Mouse (Mus musculus) liver, embryonic 16.5 days (tissue): ENCODE data around the gene Nlrp4a. TPM values are rescaled to one million over a fixed set of nuclear protein-coding genes. Genes with fewer than 3 reads are reported as not detected.
"Not testable (repeated sequence)": the region's sequence is repeated elsewhere in the genome, so short reads cannot be mapped to it uniquely, and the experiment has no call there.

Experiments
- ATAC-seq: fragments of 200-750 bp; cut with Nextera tagmentation; 2 replicates; pipeline ENCODE4 v1.8.0; 2017; ENCODE audit warnings: low read depth, mild to moderate bottlenecking, moderate number of reproducible peaks, moderate library complexity
- H3K27ac ChIP-seq: fragments of 300-500 bp; sonication (generic); 2 replicates; pipeline ENCODE4 v1.5.1; 2014; ENCODE audit warnings: mild to moderate bottlenecking, low read length
- H3K27me3 ChIP-seq: fragments of 300-500 bp; sonication (generic); 2 replicates; pipeline ENCODE4 v1.6.1; 2014; ENCODE audit warnings: low read depth, low read length, mixed read lengths; ENCODE audit not compliant: control insufficient read depth, insufficient read depth
- H3K36me3 ChIP-seq: fragments of 300-500 bp; sonication (generic); 2 replicates; pipeline ENCODE4 v1.6.1; 2014; ENCODE audit warnings: mild to moderate bottlenecking; ENCODE audit not compliant: control insufficient read depth, insufficient read depth
- H3K4me1 ChIP-seq: fragments of 300-500 bp; sonication (generic); 2 replicates; pipeline ENCODE4 v1.6.1; 2014; ENCODE audit warnings: low read depth, low read length, mixed read lengths; ENCODE audit not compliant: control insufficient read depth
- H3K4me2 ChIP-seq: fragments of 300-500 bp; sonication (generic); 2 replicates; pipeline ENCODE4 v1.6.1; 2014; ENCODE audit warnings: low read depth, low read length, mixed read lengths
- H3K4me3 ChIP-seq: fragments of 300-500 bp; sonication (generic); 2 replicates; pipeline ENCODE4 v1.5.1; 2014; ENCODE audit warnings: low read depth, mild to moderate bottlenecking, low read length
- H3K9ac ChIP-seq: fragments of 300-500 bp; sonication (generic); 2 replicates; pipeline ENCODE4 v1.6.1; 2014; ENCODE audit warnings: low read depth, low read length
- H3K9me3 ChIP-seq: fragments of 300-500 bp; sonication (generic); replicated peaks from 2 replicates; pipeline ENCODE4 v1.6.1; 2016; ENCODE audit warnings: low read length; ENCODE audit not compliant: control insufficient read depth
- WGBS: fragments of 180-500 bp; shearing (Covaris S2); extraction: QIAGEN DNeasy Blood & Tissue Kit; methylation state at CpG from one replicate; pipeline ENCODE4 v1.1.7; 2014; ENCODE audit not compliant: insufficient replicate concordance; 5-methylcytosine and 5-hydroxymethylcytosine counted together
- polyA plus RNA-seq: library from polyadenylated mRNA; unstranded; fragments of >200 nt; fragmentation: Nextera tagmentation; extraction: Ambion mirVana; gene quantifications from 2 replicates; pipeline ENCODE4 v1.2.1, GENCODE M21; 2015

Gene Nlrp4a
- not detected in 2 replicates for polyA plus RNA-seq

GRCm38 (mm10) chr7:26434813-26435212 is at the start of gene Nlrp4a:
Nlrp4a (plus strand) TSS chr7:26435113.
- no peaks in the 10 kb centered on the region for H3K9me3 ChIP-seq
- WGBS = 62% methylated on average over 5 of the region's 5 CpGs

DNA sequence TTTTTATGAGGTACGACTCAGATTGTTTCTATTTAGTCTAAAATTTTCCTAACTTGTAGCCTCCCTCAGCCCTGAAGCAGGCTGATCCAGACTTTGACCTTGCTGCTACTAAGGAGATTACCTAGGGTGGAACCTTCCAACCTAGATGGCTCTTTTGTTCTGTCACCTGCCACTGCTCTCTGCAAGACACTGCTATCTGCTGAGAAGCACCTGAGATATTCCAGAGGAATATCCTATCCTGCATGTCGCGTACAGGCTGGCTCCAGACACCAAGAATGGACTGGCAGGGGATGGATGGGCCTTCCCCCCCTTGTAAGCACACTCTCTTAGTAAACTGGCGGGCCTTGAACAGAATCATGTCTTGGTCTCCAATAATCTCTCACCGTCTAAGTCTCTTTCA is 48.2 kb upstream of the Nlrp4a start:
- ATAC-seq, H3K36me3 ChIP-seq, H3K4me2 ChIP-seq, H3K9ac ChIP-seq, H3K4me3 ChIP-seq, H3K27me3 ChIP-seq, H3K4me1 ChIP-seq, H3K27ac ChIP-seq, H3K9me3 ChIP-seq: not testable (repeated sequence)
- 56% methylated on average over 5 of the region's 5 CpGs for WGBS

More at GRCm38 (mm10) chr7:26434813-26435212, at the start of gene Nlrp4a:
- no peak for ATAC-seq
- Histone ChIP-seq H3K27ac (no peak within 1 kb of the TSS), H3K27me3 (no peaks in the 10 kb centered on the region), H3K9ac (no peak within 1 kb of the TSS), H3K4me3 (no peak within 1 kb of the TSS), H3K4me2 (no peak within 1 kb of the TSS), H3K36me3 (no peaks in the 10 kb centered on the region), H3K4me1 (no peaks in the 10 kb centered on the region)

DNA sequence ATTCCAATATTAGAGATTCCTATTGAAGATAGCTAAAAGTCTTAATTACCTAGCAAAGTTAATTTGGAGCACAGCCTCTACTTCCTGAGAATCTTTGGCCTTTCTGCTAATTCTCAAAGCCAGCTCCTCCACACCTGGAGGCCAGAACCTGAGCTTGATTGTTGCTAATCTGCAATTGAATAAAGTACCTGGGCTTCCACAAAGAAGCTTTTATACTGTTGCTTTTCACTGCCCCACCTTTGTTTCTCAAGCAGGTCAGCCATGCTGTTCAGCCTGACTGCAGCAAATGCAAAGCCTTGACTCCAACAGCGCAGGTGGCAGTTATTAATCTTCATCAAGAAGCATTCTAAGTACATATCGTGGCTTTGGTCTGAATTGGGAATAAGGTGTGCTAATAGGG is 43.8 kb upstream of the Nlrp4a start:
- ATAC-seq, H3K4me2 ChIP-seq, H3K36me3 ChIP-seq, H3K9me3 ChIP-seq, H3K27me3 ChIP-seq, H3K27ac ChIP-seq, H3K4me3 ChIP-seq, H3K9ac ChIP-seq, H3K4me1 ChIP-seq: not testable (repeated sequence)
- WGBS = 52% methylated on average over 2 of the region's 2 CpGs

DNA sequence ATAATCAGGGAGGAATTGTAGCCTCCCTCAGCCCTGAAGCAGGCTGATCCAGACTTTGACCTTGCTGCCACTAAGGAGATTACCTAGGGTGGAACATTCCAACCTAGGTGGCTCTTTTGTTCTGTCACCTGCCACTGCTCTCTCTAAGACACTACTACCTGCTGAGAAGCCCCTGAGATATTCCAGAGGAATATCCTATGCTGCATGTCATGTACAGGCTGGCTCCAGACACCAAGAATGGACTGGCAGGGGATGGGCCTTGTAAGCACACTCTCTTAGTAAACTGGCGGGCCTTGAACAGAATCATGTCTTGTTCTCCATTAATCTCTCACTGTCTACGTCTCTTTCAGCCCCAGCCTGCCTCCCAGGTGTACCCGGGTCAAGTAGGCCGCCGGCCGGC is 43.1 kb upstream of the Nlrp4a start:
- H3K36me3 ChIP-seq, H3K9me3 ChIP-seq: not testable (repeated sequence)
- 72% methylated on average over 6 of the region's 6 CpGs for WGBS

DNA sequence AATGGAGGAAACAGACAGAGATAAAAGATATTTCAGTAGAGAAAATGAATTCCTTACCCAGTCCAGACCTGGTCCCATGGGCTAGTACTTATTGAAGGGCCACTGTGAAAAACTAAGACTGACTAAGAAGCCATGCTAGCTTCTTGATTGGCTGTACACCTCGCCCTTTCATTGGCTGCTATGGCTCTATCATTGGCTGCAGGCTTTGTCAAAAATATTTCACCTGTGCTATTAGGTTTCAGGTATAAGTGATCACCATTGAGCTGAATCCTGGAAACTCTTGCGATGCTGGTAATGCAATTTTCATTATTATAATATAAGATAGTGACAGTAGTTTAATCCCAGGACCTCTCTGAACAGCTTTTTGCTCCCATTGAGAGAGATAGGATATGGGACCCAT is 31.3 kb upstream of the Nlrp4a start, which contains the start of gene Nlrp9c:
Nlrp9c (minus strand) TSS at position 101 of the 400 bp plus-strand sequence.
- 37% methylated on average over 2 of the region's 2 CpGs for WGBS
- H3K9me3 ChIP-seq, ATAC-seq, H3K4me3 ChIP-seq, H3K4me1 ChIP-seq, H3K4me2 ChIP-seq, H3K36me3 ChIP-seq, H3K9ac ChIP-seq, H3K27me3 ChIP-seq, H3K27ac ChIP-seq: not testable (repeated sequence)

More for the DNA sequence above, 43.1 kb upstream of the Nlrp4a start:
- H3K4me2 ChIP-seq, H3K27ac ChIP-seq, H3K27me3 ChIP-seq, ATAC-seq, H3K9ac ChIP-seq, H3K4me3 ChIP-seq, H3K4me1 ChIP-seq: not testable (repeated sequence)

GRCm38 (mm10) chr7:26476690-26477089 is 41.8 kb downstream of the Nlrp4a start:
- H3K4me3 ChIP-seq = no peak overlapping the region
- ATAC-seq = no peak
- no peak overlapping the region for H3K27ac ChIP-seq
- H3K9ac ChIP-seq = no peak overlapping the region
- no peaks in the 10 kb centered on the region for H3K36me3 ChIP-seq
- H3K4me2 ChIP-seq = no peak overlapping the region
- H3K27me3 ChIP-seq = no peaks in the 10 kb centered on the region
- no peaks in the 10 kb centered on the region for H3K4me1 ChIP-seq
- peaks cover 2% of the 10 kb centered on the region; the same call in 1 of the 2 replicates for H3K9me3 ChIP-seq

GRCm38 (mm10) chr7:26489514-26489913 is 54.6 kb downstream of the Nlrp4a start:
- H3K4me1 ChIP-seq, H3K36me3 ChIP-seq, H3K9ac ChIP-seq, ATAC-seq, H3K9me3 ChIP-seq, H3K4me2 ChIP-seq, H3K27ac ChIP-seq, H3K27me3 ChIP-seq, H3K4me3 ChIP-seq: not testable (repeated sequence)
- 70% methylated on average over 18 of the region's 18 CpGs for WGBS

Other genes starting within 250 kb of the Nlrp4a start
- not detected in 2 replicates for gene Vmn1r184, start 174.8 kb upstream of the Nlrp4a start, polyA plus RNA-seq
- gene Cyp2a4, start 127.9 kb upstream of the Nlrp4a start, polyA plus RNA-seq = 0.81 and 1.2 TPM in 2 replicates
- gene Nlrp9c, start 31.4 kb upstream of the Nlrp4a start, polyA plus RNA-seq = not detected in 2 replicates
- gene Nlrp9a, start 99.9 kb downstream of the Nlrp4a start, polyA plus RNA-seq = not detected in 2 replicates
- not detected in 2 replicates for gene Vmn1r185, start 183.4 kb downstream of the Nlrp4a start, polyA plus RNA-seq